Mouse (Mus musculus) stomach, postnatal 0 days (tissue): ENCODE data around the gene Cpvl. TPM values are rescaled to one million over a fixed set of nuclear protein-coding genes. Genes with fewer than 3 reads are reported as not detected.

Source experiments
- ATAC-seq: fragments of 200-750 bp; cut with Nextera tagmentation; 2 replicates; pipeline ENCODE4 v1.8.0; 2017; ENCODE audit not compliant: low FRiP score, low TSS enrichment
- DNase-seq: peaks from one replicate; pipeline ENCODE4 v3.0.0-alpha.2; 2016; ENCODE audit warnings: low spot score
- H3K27ac ChIP-seq: fragments of 300-500 bp; sonication (generic); replicated peaks from 2 replicates; pipeline ENCODE4 v1.5.1; 2014; ENCODE audit warnings: mild to moderate bottlenecking, control low read depth
- H3K27me3 ChIP-seq: fragments of 300-500 bp; sonication (generic); 2 replicates; pipeline ENCODE4 v1.6.1; 2014; ENCODE audit warnings: low read length; ENCODE audit not compliant: control insufficient read depth, insufficient read depth
- H3K36me3 ChIP-seq: fragments of 300-500 bp; sonication (generic); 2 replicates; pipeline ENCODE4 v1.6.1; 2014; ENCODE audit warnings: low read length, mixed read lengths; ENCODE audit not compliant: control insufficient read depth, insufficient read depth
- H3K4me1 ChIP-seq: fragments of 300-500 bp; sonication (generic); replicated peaks from 2 replicates; pipeline ENCODE4 v1.6.1; 2014; ENCODE audit warnings: antibody characterized with exemption; ENCODE audit not compliant: control insufficient read depth, insufficient read depth
- H3K4me2 ChIP-seq: fragments of 300-500 bp; sonication (generic); replicated peaks from 2 replicates; pipeline ENCODE4 v1.6.1; 2014; ENCODE audit warnings: low read depth, mild to moderate bottlenecking, control low read depth, moderate library complexity
- H3K4me3 ChIP-seq: fragments of 300-500 bp; sonication (generic); 2 replicates; pipeline ENCODE4 v1.5.1; 2014; ENCODE audit warnings: low read depth, low read length, control low read depth
- H3K9ac ChIP-seq: fragments of 300-500 bp; sonication (generic); 2 replicates; pipeline ENCODE4 v1.6.1; 2014; ENCODE audit warnings: mild to moderate bottlenecking, low read length, control low read depth, mixed read lengths
- H3K9me3 ChIP-seq: fragments of 300-500 bp; sonication (generic); 2 replicates; pipeline ENCODE4 v1.6.1; 2016; ENCODE audit warnings: low read length; ENCODE audit not compliant: control insufficient read depth
- CTCF ChIP-seq: IDR thresholded peaks from 2 replicates; pipeline ENCODE4 v1.5.1; 2016; ENCODE audit warnings: antibody characterized with exemption, low read depth, mild to moderate bottlenecking, moderate library complexity
- EP300 ChIP-seq: optimal IDR thresholded peaks from 2 replicates; pipeline ENCODE3; 2016; ENCODE audit warnings: antibody characterized with exemption
- WGBS: fragments of 180-500 bp; shearing (Covaris S2); extraction: QIAGEN DNeasy Blood & Tissue Kit; methylation state at CpG from one replicate; pipeline ENCODE4 v1.1.7; 2014; 5-methylcytosine and 5-hydroxymethylcytosine counted together
- polyA plus RNA-seq: library from polyadenylated mRNA; unstranded; fragments of >200 nt; fragmentation: Nextera tagmentation; extraction: Ambion mirVana; gene quantifications from 2 replicates; pipeline ENCODE4 v1.2.1, GENCODE M21; 2015

The Cpvl gene
- polyA plus RNA-seq = 0.06 and 0.15 TPM in 2 replicates

DNA sequence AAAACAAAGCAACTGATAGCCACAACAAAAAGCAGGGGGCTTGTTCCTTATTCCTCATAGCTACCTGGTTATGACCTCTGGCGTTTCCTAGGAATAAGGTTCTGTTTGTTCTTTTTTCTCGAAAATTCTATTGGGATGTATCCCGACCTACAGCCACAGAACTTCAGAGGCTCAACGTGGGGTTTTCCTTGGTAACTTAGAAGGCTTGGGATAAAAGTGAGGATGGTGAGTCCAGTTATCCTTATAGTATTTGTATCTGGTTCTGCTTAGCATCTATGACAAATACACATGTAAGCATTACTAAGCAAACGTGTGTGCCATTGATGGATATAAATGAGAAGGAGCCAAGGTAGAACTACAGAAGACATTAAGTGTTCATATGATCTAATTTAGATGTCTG lies at the start of gene Cpvl:
TSS of gene Cpvl (minus strand) at position 101 of the 400 bp plus-strand sequence.
- H3K4me2 ChIP-seq = no peak within 1 kb of the TSS
- H3K9ac ChIP-seq = no peak within 1 kb of the TSS
- ATAC-seq (no peak), DNase-seq (no peak)
- H3K27ac ChIP-seq = no peak within 1 kb of the TSS
- no peaks in the 10 kb centered on the region for H3K36me3 ChIP-seq
- H3K4me1 ChIP-seq = no peaks in the 10 kb centered on the region; the same call in 1 of the 2 replicates
- no peak within 1 kb of the TSS for H3K4me3 ChIP-seq
- no peaks in the 10 kb centered on the region for H3K9me3 ChIP-seq
- TF ChIP-seq EP300 (no peak), CTCF (no peak)
- 71% methylated on average over 5 of the region's 5 CpGs for WGBS
- H3K27me3 ChIP-seq = no peaks in the 10 kb centered on the region

DNA sequence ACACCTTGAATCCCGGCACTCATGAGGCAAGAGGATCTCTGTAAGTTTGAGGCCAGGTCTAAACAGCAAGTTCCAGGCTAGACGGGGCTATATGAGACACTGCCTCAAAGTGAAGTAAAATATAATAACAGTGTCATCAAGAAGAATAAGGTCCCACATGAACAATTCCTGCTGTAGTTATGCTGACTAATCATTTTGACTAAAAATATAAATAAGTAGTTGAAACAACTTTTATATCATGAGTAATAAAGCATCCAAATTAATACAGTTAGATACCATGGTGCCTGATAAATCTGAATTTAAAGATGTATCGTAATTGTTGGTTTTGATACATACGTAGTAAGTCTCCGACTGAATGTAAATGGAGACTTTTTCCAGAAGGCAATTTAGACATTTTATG lies 45.4 kb upstream of the Cpvl start:
- Histone ChIP-seq H3K9ac (no peak overlapping the region), H3K36me3 (no peaks in the 10 kb centered on the region), H3K4me2 (no peak overlapping the region), H3K9me3 (no peaks in the 10 kb centered on the region), H3K27ac (no peak overlapping the region), H3K4me3 (no peak overlapping the region), H3K27me3 (no peaks in the 10 kb centered on the region), H3K4me1 (no peaks in the 10 kb centered on the region)
- ATAC-seq (no peak), DNase-seq (no peak)
- WGBS = 89% methylated on average over 5 of the region's 5 CpGs
- TF ChIP-seq EP300 = no peak
- no peak for TF ChIP-seq CTCF

DNA sequence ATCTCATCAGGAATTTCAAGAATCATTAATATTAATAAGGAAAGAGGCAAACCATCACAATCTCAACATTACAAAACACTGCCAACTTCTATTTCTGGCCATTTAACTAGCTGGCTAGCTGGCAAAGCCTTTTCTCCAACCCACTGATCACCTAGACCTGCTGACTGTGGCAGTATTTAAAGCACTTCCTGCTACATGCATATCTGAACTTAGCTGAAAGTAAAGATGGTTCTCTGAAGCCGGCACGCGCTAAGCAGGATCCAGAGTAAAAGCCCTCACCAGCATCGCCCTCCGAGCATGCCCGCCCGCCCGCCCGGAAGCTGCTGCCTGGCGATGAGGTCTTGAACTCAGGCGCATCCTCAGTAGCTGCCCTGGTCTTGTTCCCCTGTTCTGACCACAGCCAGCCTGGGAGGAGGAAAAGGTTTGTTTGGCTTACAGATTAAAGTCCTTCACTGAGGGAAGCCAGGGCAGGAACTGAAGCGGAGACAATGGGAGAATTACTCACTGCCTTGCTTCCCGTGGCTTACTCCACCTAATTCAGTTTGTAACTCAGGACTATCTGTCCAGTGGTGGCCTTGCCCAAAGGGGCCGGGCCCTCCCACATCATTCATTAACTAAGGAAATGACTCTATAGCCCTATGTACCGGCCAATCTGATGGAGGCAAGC lies 42.8 kb upstream of the Cpvl start:
- ATAC-seq (peak; percentile 87), DNase-seq (peak; percentile 25)
- Histone ChIP-seq H3K9me3 (no peaks in the 10 kb centered on the region), H3K27me3 (no peaks in the 10 kb centered on the region), H3K4me1 (no peaks in the 10 kb centered on the region), H3K9ac (no peak overlapping the region), H3K27ac (no peak overlapping the region; the same call in 1 of the 2 replicates), H3K4me3 (no peak overlapping the region), H3K4me2 (no peak overlapping the region), H3K36me3 (no peaks in the 10 kb centered on the region)
- TF ChIP-seq EP300 (no peak), CTCF (no peak)
- WGBS = 62% methylated on average over 15 of the region's 15 CpGs

DNA sequence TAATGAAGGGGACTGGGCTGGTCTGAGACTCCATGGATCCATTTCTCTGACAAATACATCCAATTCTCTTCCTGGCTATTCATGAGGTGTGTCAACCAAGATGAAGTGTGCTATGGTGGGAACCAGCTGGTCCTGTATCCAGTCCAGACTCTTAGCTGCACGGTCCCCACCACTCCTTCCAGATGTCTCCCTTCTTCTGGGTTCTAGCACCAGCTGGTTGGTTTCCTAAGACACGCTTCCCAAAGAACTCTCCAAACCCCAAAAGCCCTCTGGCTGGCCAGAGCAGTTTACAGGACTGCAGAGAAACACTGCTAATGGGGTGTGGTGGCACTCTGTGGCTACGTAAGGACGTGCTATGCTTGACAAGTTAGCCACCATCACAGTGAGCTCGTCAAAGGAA lies 40.4 kb upstream of the Cpvl start:
- H3K4me1 ChIP-seq = no peaks in the 10 kb centered on the region
- no peaks in the 10 kb centered on the region for H3K36me3 ChIP-seq
- no peak overlapping the region for H3K4me3 ChIP-seq
- H3K27ac ChIP-seq = no peak overlapping the region
- ATAC-seq (no peak), DNase-seq (no peak)
- no peak overlapping the region for H3K9ac ChIP-seq
- no peaks in the 10 kb centered on the region for H3K9me3 ChIP-seq
- no peak overlapping the region for H3K4me2 ChIP-seq
- TF ChIP-seq EP300 = no peak
- TF ChIP-seq CTCF = no peak
- H3K27me3 ChIP-seq = no peaks in the 10 kb centered on the region
- 51% methylated on average over 5 of the region's 5 CpGs for WGBS

DNA sequence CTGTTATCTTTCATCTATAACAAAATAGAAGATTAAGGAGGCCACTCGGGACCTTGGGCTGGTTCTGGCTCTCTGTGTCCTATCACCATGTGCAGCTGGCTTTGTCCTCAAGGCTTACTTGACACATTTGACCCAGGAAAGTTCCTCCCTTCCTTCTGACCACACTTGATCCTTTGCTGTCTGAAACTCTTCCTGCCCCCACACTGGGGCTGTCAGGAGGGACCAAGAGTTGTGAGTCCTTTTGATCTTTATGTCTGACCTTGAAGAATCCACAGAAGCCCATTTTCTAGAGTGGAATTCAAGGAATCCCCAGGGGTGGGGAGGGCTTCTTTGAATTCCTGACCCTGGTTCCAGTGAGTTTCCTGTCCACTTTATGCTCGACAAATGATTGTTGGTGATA lies 39.6 kb upstream of the Cpvl start:
- DNase-seq (no peak), ATAC-seq (no peak)
- Histone ChIP-seq H3K4me3 (no peak overlapping the region), H3K36me3 (no peaks in the 10 kb centered on the region), H3K4me1 (no peaks in the 10 kb centered on the region), H3K9me3 (no peaks in the 10 kb centered on the region), H3K4me2 (no peak overlapping the region), H3K27ac (no peak overlapping the region), H3K27me3 (no peaks in the 10 kb centered on the region), H3K9ac (no peak overlapping the region)
- no peak for TF ChIP-seq EP300
- no peak for TF ChIP-seq CTCF
- 50% methylated on average over 2 of the region's 2 CpGs for WGBS

DNA sequence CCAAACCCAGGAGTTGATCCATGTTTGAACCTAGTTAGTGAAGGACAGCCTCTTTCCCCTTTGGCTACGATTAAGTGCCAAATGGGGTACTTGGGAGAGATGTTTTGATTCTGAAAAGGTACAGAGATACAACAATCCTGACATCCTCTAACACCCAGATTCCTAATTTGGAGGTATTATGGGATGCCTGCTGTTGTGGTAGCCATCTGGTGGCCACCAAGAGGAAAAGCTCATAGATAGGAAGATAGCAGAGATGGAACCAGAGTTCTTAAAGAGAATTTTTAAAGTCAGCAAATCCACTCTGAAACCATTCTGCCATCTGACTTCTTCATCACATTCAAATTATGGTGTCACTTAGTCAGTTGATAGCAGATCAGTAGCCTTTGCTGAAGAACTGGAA lies 33.7 kb upstream of the Cpvl start:
- Histone ChIP-seq H3K9ac (no peak overlapping the region), H3K9me3 (no peaks in the 10 kb centered on the region), H3K4me3 (no peak overlapping the region), H3K4me1 (no peaks in the 10 kb centered on the region), H3K27me3 (no peaks in the 10 kb centered on the region), H3K4me2 (no peak overlapping the region), H3K27ac (no peak overlapping the region), H3K36me3 (no peaks in the 10 kb centered on the region)
- TF ChIP-seq EP300 = no peak
- peak; percentile 24; the same call in 1 of the 2 replicates for TF ChIP-seq CTCF
- 81% methylated on average over 1 of the region's 1 CpGs for WGBS
- DNase-seq (no peak), ATAC-seq (no peak)
